Mouse (Mus musculus) left cerebral cortex, postnatal 4 days (tissue): Measurements from ENCODE around the gene Nsg2. TPM values are rescaled to one million over a fixed set of nuclear protein-coding genes. Genes with fewer than 3 reads are reported as not detected.
"Not testable (repeated sequence)": the region's sequence is repeated elsewhere in the genome, so short reads cannot be mapped to it uniquely, and the experiment has no call there.

ENCODE experiments used
- DNase-seq: peaks from one replicate; pipeline ENCODE4 v3.0.0-alpha.2; 2022
- intact Hi-C: fragments of 180-260 bp; cut with DNase I; formaldehyde crosslinking; loops from one replicate; pipeline ENCODE4 v1.15.1; 2025
- total RNA-seq, 2 experiments: library from RNA; stranded (reverse); gene quantifications; 2 replicates each; pipeline ENCODE4 v1.2.3; 2021

The Nsg2 gene
- 1,000 to 10,000 TPM in 1 of 2 experiments, 100 to 1,000 TPM in 1; 972 to 1,023 TPM for total RNA-seq

DNA sequence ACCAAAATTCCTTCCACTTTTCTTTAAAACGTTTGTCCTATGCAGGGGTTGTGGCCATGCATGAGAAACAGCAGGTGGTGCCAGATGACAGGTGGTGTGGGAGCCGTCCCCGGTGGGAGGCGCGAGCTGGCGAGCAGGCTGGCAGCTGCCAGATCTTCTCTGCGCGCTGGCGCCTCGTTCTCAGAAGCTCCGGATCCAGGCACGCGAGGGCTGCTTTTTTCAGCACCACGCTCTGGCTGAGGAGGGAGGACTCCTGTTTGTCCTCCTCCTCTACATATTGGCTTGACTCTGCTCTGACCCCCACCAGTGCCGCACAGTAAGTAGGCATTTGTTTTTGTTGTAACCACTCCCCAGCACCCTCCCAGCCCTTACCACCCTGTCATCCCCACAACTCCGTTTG is at the start of gene Nsg2:
Gene Nsg2, plus strand, starts transcription at position 183 of the 400 bp plus-strand sequence.
- peak; percentile 95 for DNase-seq
- intact Hi-C loops, result loop anchor here (2.0 to 5.0 kb wide), 2 partner anchors 107 to 161 kb away; no protein-coding TSS in a partner anchor

DNA sequence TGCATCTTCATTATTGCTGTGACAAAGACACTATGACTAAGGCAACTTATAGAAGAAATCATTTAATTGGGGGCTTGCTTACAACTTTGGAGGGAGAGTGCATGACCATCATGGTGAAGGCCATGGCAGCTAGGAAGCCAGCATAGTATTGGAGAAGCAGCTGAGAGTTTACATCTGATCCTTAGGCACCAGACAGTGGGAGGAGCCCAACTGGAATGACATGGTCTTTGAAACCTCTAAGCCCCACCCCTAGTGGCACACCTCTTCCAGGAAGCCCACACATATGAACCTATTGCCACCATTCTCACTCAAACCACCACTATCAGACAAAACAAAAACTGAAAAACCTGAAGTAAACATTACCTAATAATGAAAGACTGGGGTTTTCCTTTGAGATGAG is 40.2 kb upstream of the Nsg2 start:
- no peak for DNase-seq
- intact Hi-C loops, result no loop called here

DNA sequence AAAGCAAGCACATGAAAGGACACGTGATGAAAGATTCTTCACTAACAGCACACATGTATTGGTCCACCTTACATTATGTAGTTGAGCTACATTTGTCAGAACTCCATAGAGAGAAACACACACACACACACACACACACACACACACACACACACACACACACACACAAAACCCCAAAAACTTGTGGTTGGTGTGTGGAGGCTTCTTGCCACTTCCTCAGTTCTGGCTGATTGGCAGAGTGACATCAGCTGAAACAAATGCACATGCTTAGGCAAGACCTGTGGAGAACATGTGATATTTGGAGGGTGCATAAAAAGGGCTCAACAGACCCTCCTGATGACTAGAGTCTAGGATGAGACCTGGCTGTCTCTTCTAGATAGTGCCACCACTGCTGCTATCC is 36.3 kb upstream of the Nsg2 start:
- no peak for DNase-seq
- intact Hi-C loops, result no loop called here

DNA sequence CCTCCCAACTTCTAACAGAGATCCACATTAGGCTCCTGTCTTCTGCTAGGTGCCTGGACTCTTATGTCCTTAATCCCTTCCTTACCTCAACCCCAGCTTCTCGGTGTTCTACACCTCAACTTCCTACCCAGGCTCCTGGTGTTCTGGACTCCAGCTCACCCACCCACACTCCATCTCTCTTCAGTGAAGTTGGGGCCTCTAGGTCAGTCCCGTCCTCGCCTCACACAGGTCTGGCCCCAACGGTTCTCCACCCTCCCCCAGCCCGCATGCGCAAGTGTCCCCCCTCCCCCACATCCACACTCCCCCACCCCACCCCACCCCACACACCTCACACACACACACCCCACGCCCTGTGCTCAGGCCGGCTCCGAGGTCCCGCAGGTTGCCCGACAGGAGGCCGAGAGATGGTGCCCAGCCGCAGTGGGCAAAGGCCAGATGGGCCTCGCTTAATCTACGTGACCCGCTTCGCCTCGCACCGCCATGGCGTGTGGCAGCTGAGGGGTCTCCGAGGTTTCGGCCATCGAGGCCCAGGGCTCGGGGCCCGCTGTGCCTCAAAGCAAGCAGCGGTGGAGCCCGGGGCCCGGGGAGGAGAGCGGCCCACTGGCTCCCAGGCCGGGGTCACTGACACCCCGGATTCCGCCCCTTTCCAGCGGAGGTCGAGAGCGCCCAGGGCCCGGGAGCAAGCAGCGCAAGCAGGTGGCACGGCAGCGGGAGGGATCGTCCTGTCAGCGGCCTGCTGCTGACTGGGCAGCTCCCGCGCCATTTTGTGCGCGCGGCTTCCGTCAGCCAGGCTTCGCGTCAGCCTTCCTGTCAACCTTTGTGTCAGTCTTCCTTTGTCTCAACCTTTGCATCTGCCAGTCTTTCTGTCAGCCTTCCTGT is 34.8 kb upstream of the Nsg2 start, which contains the start of gene 4930524B15Rik:
Gene 4930524B15Rik, plus strand, starts transcription at position 337 of the 879 bp plus-strand sequence.
- intact Hi-C loops, result no loop called here
- peak; percentile 27 for DNase-seq

DNA sequence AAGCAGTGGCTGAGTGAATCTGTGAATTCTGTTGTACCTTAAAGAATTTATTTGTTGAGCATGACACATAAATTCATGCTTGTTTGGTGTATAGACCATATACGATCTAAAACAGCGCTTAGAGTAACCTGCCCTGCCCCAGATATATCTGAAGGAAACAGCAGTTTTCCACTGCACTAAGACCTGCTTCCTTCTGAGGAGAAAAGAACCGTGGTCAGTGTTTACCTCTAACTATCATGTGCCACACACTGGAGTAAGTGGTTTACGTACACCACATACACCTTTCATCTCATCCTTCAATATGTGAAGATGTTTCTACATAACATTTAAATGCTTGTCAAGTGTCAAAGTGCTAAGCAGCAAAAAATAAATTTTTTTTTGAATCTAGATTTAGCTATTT is 26.1 kb upstream of the Nsg2 start:
- intact Hi-C loops, result no loop called here
- DNase-seq, result no peak

DNA sequence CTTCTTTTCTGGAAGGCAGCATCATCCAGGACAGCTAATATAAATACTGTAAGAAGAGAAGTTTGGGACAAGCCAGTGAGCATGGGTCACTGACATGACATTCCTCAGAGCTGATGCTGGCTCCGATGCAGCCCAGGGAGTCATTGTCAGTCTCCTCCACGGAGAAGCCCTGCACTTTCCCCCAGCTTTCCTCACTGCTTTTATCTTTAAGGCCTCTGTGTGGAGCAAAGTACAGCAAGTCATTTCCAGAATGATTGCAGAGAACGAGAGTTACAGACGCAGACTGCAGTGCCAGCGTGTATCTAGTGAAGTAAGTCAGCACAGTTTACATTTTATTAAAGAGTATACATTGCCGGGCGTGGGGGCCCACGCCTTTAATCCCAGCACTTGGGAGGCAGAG is 25.4 kb upstream of the Nsg2 start:
- intact Hi-C loops, result no loop called here
- no peak for DNase-seq

DNA sequence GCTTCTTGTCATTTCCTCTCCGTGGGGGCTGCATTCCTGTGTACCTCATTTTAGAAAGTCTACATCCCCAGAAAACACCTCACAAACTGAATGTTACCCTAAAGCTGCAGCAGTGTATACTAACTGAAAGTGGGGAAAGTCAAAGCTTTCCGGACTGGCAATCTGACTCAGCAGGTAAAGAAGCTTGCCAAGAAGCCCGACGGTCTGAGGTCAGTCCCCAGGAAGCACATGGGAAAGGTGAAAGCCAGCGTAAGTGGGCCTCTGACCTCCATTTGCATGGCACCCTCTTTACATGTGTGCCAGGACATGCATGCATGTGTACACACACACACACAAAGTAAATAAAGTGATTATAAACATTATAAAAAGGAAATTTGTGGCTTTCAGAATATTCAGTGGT is 24.6 kb upstream of the Nsg2 start:
- intact Hi-C loops, result no loop called here
- no peak for DNase-seq

DNA sequence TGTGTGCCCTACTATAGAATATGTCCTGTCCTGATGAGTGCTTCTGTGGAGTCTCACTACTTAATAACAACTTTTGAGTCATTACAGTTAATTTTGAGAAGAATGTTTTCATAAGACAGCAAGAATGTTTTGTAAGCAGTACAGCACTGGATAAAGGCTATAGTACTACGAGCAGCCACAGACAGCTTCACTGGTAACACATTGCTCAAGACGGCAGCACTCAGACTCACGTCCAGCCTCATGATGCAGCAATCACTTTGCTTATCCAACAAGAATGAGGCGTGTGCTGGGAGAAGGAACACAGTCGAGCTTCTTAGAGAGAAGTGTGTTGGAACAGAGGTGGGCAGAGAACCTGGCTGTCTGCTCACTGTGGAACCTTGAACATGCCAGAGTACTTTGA is 24.1 kb upstream of the Nsg2 start:
- DNase-seq, result no peak
- intact Hi-C loops, result no loop called here

DNA sequence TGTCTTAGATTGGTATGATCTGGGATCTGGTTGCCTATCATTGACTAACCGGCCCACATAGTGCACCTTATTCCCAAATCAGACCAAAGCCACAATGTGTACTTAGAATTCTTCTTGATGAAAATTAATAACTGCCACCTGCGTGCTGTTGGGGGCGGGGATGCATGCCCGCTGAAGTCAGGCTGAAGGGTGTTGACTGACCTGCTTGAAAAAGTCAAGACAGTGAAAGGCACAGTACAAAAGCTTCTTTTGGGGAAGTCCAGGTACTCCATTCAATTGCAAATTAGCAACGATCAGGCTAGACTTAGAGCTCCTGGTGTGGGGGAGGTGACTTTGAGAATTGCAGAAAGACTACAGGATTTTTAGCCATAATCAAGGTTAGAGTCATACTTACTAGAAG is 20.2 kb upstream of the Nsg2 start:
- intact Hi-C loops, DNase-seq: not testable (repeated sequence)

DNA sequence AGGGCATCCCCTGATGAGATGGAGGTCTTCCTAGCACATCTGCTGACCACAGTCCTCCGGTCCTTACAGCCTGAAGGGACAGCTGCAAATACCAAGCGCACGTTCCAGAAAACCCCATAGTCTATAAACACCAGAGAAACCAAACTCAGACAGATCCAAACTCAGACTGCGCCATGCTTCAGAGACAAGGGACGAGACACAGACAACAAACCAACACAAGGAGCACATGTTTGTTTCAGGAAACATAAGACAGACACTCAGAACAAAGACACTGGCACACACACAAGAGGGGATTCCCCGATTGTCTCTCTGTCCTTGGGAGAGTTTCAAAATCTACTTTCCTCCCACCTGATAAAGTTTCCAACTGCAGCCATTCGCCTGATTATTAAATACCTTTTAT is 18.4 kb upstream of the Nsg2 start:
- intact Hi-C loops, result no loop called here
- no peak for DNase-seq

DNA sequence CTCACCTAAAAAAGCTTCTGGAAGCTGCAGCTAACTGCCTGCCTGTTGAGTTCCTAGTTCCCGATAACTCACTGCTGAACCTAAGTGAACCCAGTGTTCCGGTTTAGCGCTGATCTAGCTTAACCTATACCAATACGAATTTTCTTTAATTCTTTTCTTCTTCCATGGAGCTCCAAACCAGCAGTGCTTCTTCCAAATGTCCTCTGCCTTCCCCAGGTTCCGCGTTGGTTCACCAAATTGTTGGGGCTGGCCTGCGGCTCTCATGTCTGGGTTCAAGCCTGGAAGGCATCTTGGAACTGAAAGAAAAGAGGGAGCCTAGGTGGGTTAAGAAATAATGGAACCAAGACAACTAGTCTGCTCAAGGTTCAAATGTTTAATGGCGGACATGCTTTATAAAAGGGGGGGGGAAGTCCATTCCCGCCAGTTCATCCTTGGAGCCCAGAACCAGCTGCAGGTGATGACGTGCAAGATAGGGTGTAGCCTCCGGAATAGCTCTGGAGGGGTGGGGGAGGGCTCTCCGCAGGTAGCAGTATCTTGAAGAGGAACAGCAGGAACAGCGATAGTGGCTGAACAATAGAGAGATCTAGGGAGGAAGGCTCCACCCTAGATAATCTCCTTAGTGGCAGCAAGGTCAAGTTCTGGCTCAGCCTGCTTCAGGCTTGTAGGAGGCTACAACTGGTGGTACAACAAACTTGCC is 17.9 kb upstream of the Nsg2 start:
- DNase-seq, intact Hi-C loops: not testable (repeated sequence)

DNA sequence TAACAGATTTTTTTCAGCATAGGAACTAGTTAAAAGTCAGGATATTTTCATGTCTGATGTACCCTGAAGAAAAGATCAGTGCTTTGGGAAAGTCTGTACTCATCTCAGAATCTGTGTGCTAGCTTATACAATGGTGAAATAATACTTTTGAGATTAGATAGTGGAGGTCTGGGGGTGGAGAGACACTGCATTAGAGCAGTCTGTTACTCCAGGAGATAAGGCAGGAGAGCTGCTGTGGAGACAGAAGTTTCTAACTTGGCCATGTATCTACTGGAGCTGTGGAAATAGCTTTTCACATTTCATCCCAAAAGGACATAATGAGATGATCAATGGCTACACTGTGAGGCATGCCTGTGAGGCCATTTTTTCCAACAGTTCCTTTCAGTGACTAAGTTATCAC is 17.0 kb upstream of the Nsg2 start:
- DNase-seq, result no peak
- intact Hi-C loops, result no loop called here

DNA sequence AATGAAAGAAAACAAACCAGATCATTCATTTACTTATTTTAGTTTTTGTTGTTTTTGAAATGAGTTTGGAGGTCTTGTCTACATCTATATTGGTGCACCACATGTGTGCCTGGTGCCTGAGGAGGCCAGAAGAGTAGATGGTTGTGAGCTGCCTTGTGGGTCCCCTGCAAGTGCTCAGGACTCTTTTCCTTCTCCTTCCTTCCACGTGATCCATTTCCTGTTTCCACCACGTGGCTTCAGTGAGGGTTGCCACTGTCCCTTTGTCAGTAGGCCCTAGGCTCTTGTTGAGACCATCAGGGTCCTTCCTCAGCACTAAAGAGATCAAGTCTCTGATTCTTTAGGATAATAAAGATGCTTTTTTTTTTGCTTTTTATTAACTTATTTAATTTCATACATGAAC is 15.5 kb upstream of the Nsg2 start:
- no peak for DNase-seq
- intact Hi-C loops, result no loop called here

DNA sequence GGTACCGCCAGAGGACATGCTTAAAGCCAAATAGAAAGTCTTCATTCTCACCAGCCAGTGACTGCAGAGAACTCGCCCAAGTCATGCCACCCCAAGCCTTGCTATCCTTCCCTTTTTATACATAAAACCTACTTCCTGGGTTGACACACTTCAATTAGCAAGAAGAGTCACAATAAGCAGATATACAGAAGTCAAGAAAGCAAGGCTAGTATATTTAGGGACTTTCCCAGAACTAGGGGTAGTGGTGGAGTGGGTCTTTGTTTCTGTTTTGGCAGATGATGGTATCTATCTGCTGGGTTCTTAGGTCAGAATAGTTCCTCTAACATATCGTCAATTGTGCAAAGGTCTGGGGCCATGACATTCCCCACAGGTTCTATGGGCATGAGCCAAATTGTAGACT is 7.7 kb upstream of the Nsg2 start:
- intact Hi-C loops, result no loop called here
- DNase-seq, result no peak

DNA sequence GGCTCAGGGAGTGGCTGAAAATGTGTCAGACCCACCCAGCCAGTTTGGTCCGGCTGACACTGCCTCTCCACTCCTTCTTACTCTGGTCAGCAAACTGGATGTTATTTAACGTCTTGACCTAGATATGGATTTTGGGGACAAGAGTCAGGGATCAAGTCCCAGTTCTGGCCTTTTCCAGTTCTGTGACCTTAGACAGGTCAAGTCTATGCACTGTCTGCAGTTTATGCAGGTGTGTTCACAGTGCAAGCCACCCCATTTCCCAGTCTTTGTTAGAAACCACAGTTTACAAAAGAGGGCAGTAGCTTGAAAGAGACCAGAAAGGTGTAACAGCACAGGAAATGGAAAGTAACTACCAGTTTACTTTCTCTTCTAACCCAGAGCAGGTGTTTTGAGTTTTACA is 547 bp upstream of the Nsg2 start:
- intact Hi-C loops, result loop anchor here (2.0 to 5.0 kb wide), 2 partner anchors 108 to 161 kb away; no protein-coding TSS in a partner anchor
- DNase-seq, result no peak

DNA sequence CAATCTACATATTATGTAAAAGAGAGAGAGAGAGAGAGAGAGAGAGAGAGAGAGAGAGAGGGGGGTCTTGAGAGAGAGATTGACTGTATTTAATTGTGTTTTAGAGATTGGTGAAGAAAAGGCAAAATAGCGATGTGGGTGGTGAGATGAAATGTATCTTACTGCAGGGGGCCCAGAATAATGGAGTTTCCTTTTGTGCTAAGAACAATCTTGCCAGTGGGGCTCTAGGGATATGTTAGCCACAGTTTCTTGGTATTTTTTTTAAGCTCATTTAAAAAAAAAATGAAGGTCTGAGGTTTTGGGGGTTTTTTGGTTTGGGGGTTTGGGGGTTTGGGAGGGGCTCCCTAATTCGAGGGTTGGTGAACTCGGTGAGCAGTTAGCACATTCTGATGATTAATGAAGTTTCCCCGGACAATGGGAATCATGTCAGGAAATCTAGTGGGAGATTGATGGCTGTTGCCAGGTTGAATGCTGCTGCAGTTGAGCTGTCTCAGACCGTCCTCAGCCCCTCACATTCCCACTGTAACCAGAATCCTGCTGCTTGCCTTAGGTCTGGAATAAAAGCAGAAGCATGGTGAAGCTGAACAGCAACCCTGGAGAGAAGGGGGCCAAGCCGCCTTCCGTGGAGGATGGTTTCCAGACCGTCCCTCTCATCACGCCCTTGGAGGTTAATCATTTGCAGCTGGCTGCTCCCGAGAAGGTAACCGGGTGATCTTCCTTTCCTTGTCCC is 1.1 kb downstream of the Nsg2 start:
- intact Hi-C loops, result loop anchor here (2.0 to 5.0 kb wide), 2 partner anchors 106 to 159 kb away; no protein-coding TSS in a partner anchor
- peak; percentile 33 for DNase-seq

DNA sequence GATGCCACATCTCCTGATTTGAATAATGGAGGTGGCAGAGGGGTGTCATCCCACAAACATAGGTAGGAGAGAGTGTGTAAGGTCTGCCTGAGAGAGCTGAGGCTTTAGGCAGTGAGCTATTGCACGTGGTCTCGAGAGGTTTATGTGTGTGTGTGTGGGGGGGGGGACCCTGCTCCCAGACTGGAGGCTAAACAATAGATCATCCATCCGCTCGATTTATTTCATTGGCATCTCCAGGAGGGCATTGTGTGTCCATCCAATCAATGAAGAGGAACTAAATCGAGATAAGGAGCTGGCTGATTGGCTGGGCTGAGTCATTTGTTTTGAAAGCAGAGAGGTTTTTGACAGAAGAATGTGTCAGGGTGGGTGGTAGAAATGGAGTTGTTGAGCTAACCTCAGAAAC is 2.4 kb downstream of the Nsg2 start:
- DNase-seq, result no peak
- intact Hi-C loops, result loop anchor here (5.0 kb wide), 1 partner anchor 105 kb away; no protein-coding TSS in a partner anchor

DNA sequence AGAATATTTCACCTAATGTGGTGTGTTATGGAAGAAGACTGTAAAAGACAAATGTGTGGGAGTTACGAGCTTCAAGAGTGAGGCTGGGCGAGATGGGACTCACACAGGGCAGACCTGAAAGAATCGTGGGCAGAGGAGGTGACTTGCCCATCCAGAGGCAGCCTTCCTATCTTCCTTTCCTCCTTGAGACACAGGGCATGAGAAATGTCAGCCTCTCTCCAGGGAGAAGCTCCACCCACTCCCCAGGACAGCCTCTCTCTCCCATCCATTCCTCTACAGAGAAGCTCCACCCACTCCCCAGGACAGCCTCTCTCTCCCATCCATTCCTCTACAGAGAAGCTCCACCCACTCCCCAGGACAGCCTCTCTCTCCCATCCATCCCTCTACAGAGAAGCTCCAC is 7.8 kb downstream of the Nsg2 start:
- intact Hi-C loops, DNase-seq: not testable (repeated sequence)

DNA sequence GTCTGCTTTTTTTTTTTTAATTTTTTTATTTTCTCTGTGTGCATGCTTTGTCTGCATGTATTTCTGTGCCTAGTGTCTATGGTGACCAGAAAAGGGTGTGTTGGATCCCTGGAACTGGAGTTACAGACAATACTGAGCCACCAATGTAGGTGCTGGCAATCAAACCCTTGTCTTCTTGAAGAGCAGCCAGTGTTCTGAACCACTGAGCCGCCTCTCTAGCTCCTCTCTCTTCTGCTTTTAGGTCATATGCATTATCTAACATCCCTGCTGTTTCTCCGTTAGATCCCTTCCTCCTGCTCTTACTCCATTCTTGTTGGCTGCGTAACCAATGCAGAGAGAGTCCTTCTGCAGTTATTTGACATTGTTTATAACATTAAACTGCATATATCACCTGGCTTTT is 8.6 kb downstream of the Nsg2 start:
- no peak for DNase-seq
- intact Hi-C loops, result no loop called here

DNA sequence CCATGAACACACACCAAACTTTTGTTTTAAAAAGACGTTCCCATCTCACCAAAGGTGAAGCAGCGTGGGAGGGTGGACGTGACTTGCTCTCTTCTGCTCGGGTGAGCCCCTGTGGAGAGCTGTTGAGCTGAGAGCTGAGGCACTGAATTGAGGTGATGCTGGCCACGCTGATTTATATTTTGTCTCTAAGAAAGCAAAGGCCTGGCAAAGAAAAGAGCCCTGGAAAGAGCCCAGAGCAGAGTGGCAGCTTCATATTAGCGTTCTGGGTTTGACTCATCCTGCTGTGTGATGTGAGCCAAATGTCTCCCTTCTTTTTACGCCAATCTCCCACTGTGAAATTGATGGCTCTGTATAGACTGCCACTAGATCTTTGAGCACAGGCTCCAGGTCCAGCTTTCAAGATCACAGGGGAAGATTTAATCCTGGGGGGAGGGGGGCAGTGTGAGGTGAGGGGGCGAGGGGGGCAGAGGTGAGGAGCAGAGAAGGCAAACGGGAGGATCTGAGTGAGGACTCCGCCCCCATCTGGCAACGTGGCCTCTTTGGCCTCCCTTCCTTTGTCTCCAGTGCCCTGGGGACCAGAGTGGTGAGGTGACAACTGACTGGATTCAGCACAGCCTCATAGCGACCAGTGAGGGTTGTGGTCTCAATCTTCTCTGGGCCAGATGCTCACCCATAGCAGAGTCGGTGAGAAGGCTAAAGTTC is 9.8 kb downstream of the Nsg2 start:
- DNase-seq, result peak; percentile 74
- intact Hi-C loops, result no loop called here

DNA sequence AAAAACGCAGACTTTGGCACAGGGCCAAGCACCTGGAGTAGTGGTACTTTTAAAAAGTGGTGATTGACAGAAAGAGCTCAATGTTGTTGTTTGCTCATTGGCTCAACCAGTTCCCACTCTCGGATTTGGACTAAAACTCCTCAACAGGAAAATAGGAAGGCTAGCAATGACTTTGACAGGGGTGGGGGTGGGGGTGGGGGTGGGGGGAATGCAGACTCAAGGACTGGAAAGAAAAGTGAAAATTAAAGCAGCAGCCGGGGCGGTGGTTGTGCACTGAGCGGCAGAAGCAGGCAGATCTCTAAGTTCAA is 10.4 kb downstream of the Nsg2 start:
- intact Hi-C loops, result no loop called here
- DNase-seq, result no peak
